Mouse (Mus musculus) hindbrain, embryonic 11.5 days (tissue): ENCODE results near the gene Mypop. TPM values are rescaled to one million over a fixed set of nuclear protein-coding genes. Genes with fewer than 3 reads are reported as not detected.
A peak's percentile ranks its signal among the peaks of the same experiment; 100 is the strongest.

Experiments used
- ATAC-seq: fragments of 200-750 bp; cut with Nextera tagmentation; 2 replicates; pipeline ENCODE4 v1.8.0; 2017; ENCODE audit warnings: mild to moderate bottlenecking, moderate TSS enrichment, moderate library complexity; ENCODE audit not compliant: low FRiP score
- DNase-seq: peaks from one replicate; pipeline ENCODE4 v3.0.0-alpha.2; 2015; ENCODE audit warnings: low spot score
- H3K27ac ChIP-seq: fragments of 300-500 bp; sonication (generic); 2 replicates; pipeline ENCODE4 v1.5.1; 2014; ENCODE audit warnings: mild to moderate bottlenecking, low read depth, low read length
- H3K27me3 ChIP-seq: fragments of 300-500 bp; sonication (generic); 2 replicates; pipeline ENCODE4 v1.6.1; 2014; ENCODE audit warnings: mild to moderate bottlenecking, low read length, moderate library complexity, mixed read lengths; ENCODE audit not compliant: control insufficient read depth, insufficient read depth
- H3K36me3 ChIP-seq: fragments of 300-500 bp; sonication (generic); 2 replicates; pipeline ENCODE4 v1.6.1; 2014; ENCODE audit warnings: mild to moderate bottlenecking, low read length, moderate library complexity, mixed read lengths; ENCODE audit not compliant: control insufficient read depth, insufficient read depth
- H3K4me1 ChIP-seq: fragments of 300-500 bp; sonication (generic); replicated peaks from 2 replicates; pipeline ENCODE4 v1.6.1; 2014; ENCODE audit warnings: low read length, mixed read lengths; ENCODE audit not compliant: control insufficient read depth, insufficient read depth
- H3K4me2 ChIP-seq: fragments of 300-500 bp; sonication (generic); replicated peaks from 2 replicates; pipeline ENCODE4 v1.6.1; 2014; ENCODE audit warnings: mild to moderate bottlenecking, low read depth, low read length
- H3K4me3 ChIP-seq: fragments of 300-500 bp; sonication (generic); 2 replicates; pipeline ENCODE4 v1.5.1; 2014; ENCODE audit warnings: low read depth, low read length
- H3K9ac ChIP-seq: fragments of 300-500 bp; sonication (generic); 2 replicates; pipeline ENCODE4 v1.6.1; 2014; ENCODE audit warnings: low read depth, low read length
- H3K9me3 ChIP-seq: fragments of 300-500 bp; sonication (generic); 2 replicates; pipeline ENCODE4 v1.6.1; 2016; ENCODE audit warnings: low read length; ENCODE audit not compliant: control insufficient read depth
- WGBS: fragments of 180-500 bp; shearing (Covaris S2); extraction: QIAGEN DNeasy Blood & Tissue Kit; methylation state at CpG from one replicate; pipeline ENCODE4 v1.1.7; 2014; 5-methylcytosine and 5-hydroxymethylcytosine counted together
- polyA plus RNA-seq: library from polyadenylated mRNA; unstranded; fragments of >200 nt; fragmentation: Nextera tagmentation; extraction: Ambion mirVana; gene quantifications from 2 replicates; pipeline ENCODE4 v1.2.1, GENCODE M21; 2014

Mypop gene
- polyA plus RNA-seq, 1 experiment from 2014 or later = 4.6 TPM

GRCm38 (mm10) chr7:18993036-18993435 is 2.0 kb downstream of the Mypop start:
- DNase-seq (no peak), ATAC-seq (no peak)
- no peaks in the 10 kb centered on the region for H3K36me3 ChIP-seq
- no peak overlapping the region for H3K27ac ChIP-seq
- H3K4me3 ChIP-seq = no peak overlapping the region
- 0 out of 2 replicates have a peak overlapping the region, but pooled peaks have one; percentile 1 for H3K4me2 ChIP-seq
- H3K9me3 ChIP-seq = no peaks in the 10 kb centered on the region
- no peak overlapping the region for H3K9ac ChIP-seq
- H3K4me1 ChIP-seq = peaks cover 2% of the 10 kb centered on the region
- 91% methylated on average over 5 of the region's 5 CpGs for WGBS
- H3K27me3 ChIP-seq = peaks cover 15% of the 10 kb centered on the region; the same call in 1 of the 2 replicates

- no peaks in the 10 kb centered on the region; the same call in 1 of the 2 replicates for H3K4me1 ChIP-seq
- H3K4me3 ChIP-seq = no peak overlapping the region
- no peak for DNase-seq
- no peaks in the 10 kb centered on the region for H3K36me3 ChIP-seq
- ATAC-seq = no peak
- no peak overlapping the region for H3K9ac ChIP-seq
- H3K9me3 ChIP-seq = no peaks in the 10 kb centered on the region
- no peaks in the 10 kb centered on the region for H3K27me3 ChIP-seq
- WGBS = 45% methylated on average over 9 of the region's 9 CpGs
- H3K27ac ChIP-seq = no peak overlapping the region
- H3K4me2 ChIP-seq = no peak overlapping the region
These were observed 7.8 kb downstream of the Mypop start for GRCm38 (mm10) chr7:18998835-18999234.

- Histone ChIP-seq H3K9me3 (no peaks in the 10 kb centered on the region), H3K4me1 (peaks cover 9% of the 10 kb centered on the region), H3K4me3 (peak overlapping the region; percentile 14), H3K9ac (peak overlapping the region; percentile 21), H3K27me3 (no peaks in the 10 kb centered on the region), H3K4me2 (peak overlapping the region; percentile 21), H3K36me3 (peaks cover 1% of the 10 kb centered on the region; the same call in 1 of the 2 replicates), H3K27ac (no peak overlapping the region)
- DNase-seq (no peak), ATAC-seq (no peak)
- WGBS = 51% methylated on average over 10 of the region's 10 CpGs
These were observed 9.4 kb downstream of the Mypop start for GRCm38 (mm10) chr7:19000421-19000820.

GRCm38 (mm10) chr7:19001066-19001806 is 10.2 kb downstream of the Mypop start:
- H3K4me2 ChIP-seq = peak overlapping the region; percentile 21
- no peaks in the 10 kb centered on the region for H3K27me3 ChIP-seq
- H3K9me3 ChIP-seq = no peaks in the 10 kb centered on the region
- H3K4me1 ChIP-seq = peaks cover 12% of the 10 kb centered on the region
- H3K36me3 ChIP-seq = peaks cover 4% of the 10 kb centered on the region; the same call in 1 of the 2 replicates
- ATAC-seq (no peak), DNase-seq (peak; percentile 59)
- no peak overlapping the region for H3K27ac ChIP-seq
- peak overlapping the region; percentile 21 for H3K9ac ChIP-seq
- H3K4me3 ChIP-seq = peak overlapping the region; percentile 14
- 40% methylated on average over 16 of the region's 18 CpGs for WGBS

GRCm38 (mm10) chr7:19001807-19002085 is 10.7 kb downstream of the Mypop start:
- WGBS = 87% methylated on average over 3 of the region's 3 CpGs
- Histone ChIP-seq H3K9ac (no peak overlapping the region), H3K4me2 (no peak overlapping the region), H3K36me3 (peaks cover 4% of the 10 kb centered on the region; the same call in 1 of the 2 replicates), H3K27me3 (no peaks in the 10 kb centered on the region), H3K9me3 (no peaks in the 10 kb centered on the region), H3K4me1 (peaks cover 12% of the 10 kb centered on the region), H3K4me3 (no peak overlapping the region), H3K27ac (no peak overlapping the region)
- ATAC-seq (no peak), DNase-seq (no peak)

GRCm38 (mm10) chr7:19002115-19002514 is 11.1 kb downstream of the Mypop start:
- Histone ChIP-seq H3K4me1 (peaks cover 12% of the 10 kb centered on the region), H3K4me3 (no peak overlapping the region), H3K9ac (peak overlapping the region; percentile 60; the same call in 1 of the 2 replicates), H3K36me3 (peaks cover 4% of the 10 kb centered on the region; the same call in 1 of the 2 replicates), H3K27me3 (no peaks in the 10 kb centered on the region), H3K9me3 (no peaks in the 10 kb centered on the region), H3K4me2 (no peak overlapping the region), H3K27ac (no peak overlapping the region)
- ATAC-seq (no peak), DNase-seq (no peak)
- 54% methylated on average over 4 of the region's 4 CpGs for WGBS

- Histone ChIP-seq H3K27ac (no peak overlapping the region), H3K4me3 (peak overlapping the region; percentile 21), H3K4me2 (peak overlapping the region; percentile 48), H3K36me3 (peaks cover 4% of the 10 kb centered on the region; the same call in 1 of the 2 replicates), H3K27me3 (no peaks in the 10 kb centered on the region), H3K9ac (peak overlapping the region; percentile 60), H3K9me3 (no peaks in the 10 kb centered on the region), H3K4me1 (peaks cover 12% of the 10 kb centered on the region)
- 2% methylated on average over 17 of the region's 17 CpGs for WGBS
- ATAC-seq = peak; percentile 66
- peak; percentile 83 for DNase-seq
These were observed 11.9 kb downstream of the Mypop start for GRCm38 (mm10) chr7:19002848-19003498.

GRCm38 (mm10) chr7:19003902-19004630 is 13.0 kb downstream of the Mypop start, which contains the start of gene Irf2bp1:
TSS of gene Irf2bp1 (plus strand) at chr7:19004044.
- H3K4me2 ChIP-seq = peak within 1 kb of the TSS; percentile 99
- peaks cover 12% of the 10 kb centered on the region for H3K4me1 ChIP-seq
- WGBS = under 1% methylated on average over 80 of the region's 90 CpGs
- H3K9ac ChIP-seq = peak within 1 kb of the TSS; percentile 92
- ATAC-seq (peak; percentile 65), DNase-seq (peak; percentile 97)
- H3K9me3 ChIP-seq = no peaks in the 10 kb centered on the region
- no peaks in the 10 kb centered on the region for H3K27me3 ChIP-seq
- H3K4me3 ChIP-seq = peak within 1 kb of the TSS; percentile 84
- peaks cover 4% of the 10 kb centered on the region; the same call in 1 of the 2 replicates for H3K36me3 ChIP-seq
- peak within 1 kb of the TSS; percentile 90 for H3K27ac ChIP-seq
